Mouse (Mus musculus) midbrain, embryonic 10.5 days (tissue): Measurements from ENCODE around the gene Fam83c. TPM values are rescaled to one million over a fixed set of nuclear protein-coding genes. Genes with fewer than 3 reads are reported as not detected.

ENCODE experiments used
- DNase-seq: peaks from one replicate; pipeline ENCODE4 v3.0.0-alpha.2; 2017; ENCODE audit warnings: low spot score
- H3K27ac ChIP-seq: fragments of 300-500 bp; sonication (generic); replicated peaks from 2 replicates; pipeline ENCODE4 v1.5.1; 2016; ENCODE audit warnings: mild to moderate bottlenecking
- H3K27me3 ChIP-seq: fragments of 300-500 bp; sonication (generic); 2 replicates; pipeline ENCODE4 v1.6.1; 2016; ENCODE audit warnings: low read depth, mild to moderate bottlenecking; ENCODE audit not compliant: poor library complexity, severe bottlenecking
- H3K36me3 ChIP-seq: fragments of 300-500 bp; sonication (generic); 2 replicates; pipeline ENCODE4 v1.6.1; 2016; ENCODE audit warnings: mild to moderate bottlenecking, moderate library complexity
- H3K4me1 ChIP-seq: fragments of 300-500 bp; sonication (generic); 2 replicates; pipeline ENCODE4 v1.6.1; 2016
- H3K4me3 ChIP-seq: fragments of 300-500 bp; sonication (generic); 2 replicates; pipeline ENCODE4 v1.5.1; 2016; ENCODE audit warnings: mild to moderate bottlenecking, moderate library complexity
- H3K9me3 ChIP-seq: fragments of 300-500 bp; sonication (generic); replicated peaks from 2 replicates; pipeline ENCODE4 v1.6.1; 2016; ENCODE audit warnings: mild to moderate bottlenecking
- WGBS: fragments of 180-500 bp; shearing (Covaris S2); methylation state at CpG from one replicate; pipeline ENCODE4 v1.1.7; 2016; 5-methylcytosine and 5-hydroxymethylcytosine counted together
- polyA plus RNA-seq: library from polyadenylated mRNA; unstranded; fragments of >200 nt; fragmentation: Nextera tagmentation; extraction: Ambion mirVana; gene quantifications from 2 replicates; pipeline ENCODE4 v1.2.1, GENCODE M21; 2016

Gene Fam83c
- 0.16 and 0.50 TPM in 2 replicates for polyA plus RNA-seq

DNA sequence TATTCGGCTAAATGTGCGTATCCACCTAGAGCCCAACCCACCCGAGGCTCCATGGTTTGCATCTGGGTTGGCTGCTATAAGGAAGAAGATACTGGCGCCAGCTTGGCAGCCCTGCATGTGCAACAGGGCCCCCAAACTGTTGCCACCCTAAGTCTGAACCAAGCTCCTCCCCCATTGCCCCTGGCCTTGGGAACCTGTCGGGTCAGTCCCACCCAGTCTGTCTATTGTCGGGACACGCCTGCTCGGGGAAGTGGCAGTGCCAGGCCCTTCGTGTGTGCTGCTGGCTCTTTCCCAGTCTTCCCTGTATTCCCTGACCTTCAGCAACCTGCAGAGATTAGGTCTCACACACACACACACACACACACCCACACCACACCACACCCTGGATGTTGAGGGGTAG, at the start of gene Fam83c:
Gene Fam83c, minus strand, starts transcription at position 123 of the 400 bp plus-strand sequence.
- 72% methylated on average over 9 of the region's 9 CpGs for WGBS
- 0 out of 2 replicates have a peak, but pooled peaks cover 7% of the 10 kb centered on the region for H3K27me3 ChIP-seq
- no peak for DNase-seq
- H3K4me3 ChIP-seq: no peak within 1 kb of the TSS
- no peak within 1 kb of the TSS for H3K27ac ChIP-seq
- H3K4me1 ChIP-seq: peaks cover 5% of the 10 kb centered on the region; the same call in 1 of the 2 replicates
- no peaks in the 10 kb centered on the region for H3K9me3 ChIP-seq
- no peaks in the 10 kb centered on the region for H3K36me3 ChIP-seq

DNA sequence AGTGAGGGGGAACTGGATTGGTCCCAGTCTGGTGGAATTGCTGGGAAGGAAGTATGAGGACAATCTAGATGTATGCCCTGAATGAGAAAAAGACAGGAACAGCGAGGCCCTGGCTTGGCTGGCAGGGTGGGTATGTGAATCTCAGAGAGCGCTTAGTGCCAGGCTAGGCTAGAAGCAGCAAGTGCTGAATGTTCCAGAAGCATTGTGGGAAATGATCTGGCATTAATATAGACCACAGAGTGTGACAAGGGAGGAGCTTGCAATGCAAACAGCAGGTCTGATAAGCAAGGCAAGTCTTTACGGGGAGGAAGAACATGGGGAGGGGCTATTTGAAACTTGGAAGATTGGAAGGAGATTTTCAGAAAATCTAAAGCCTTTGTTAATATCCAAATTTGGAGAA, 47.4 kb upstream of the Fam83c start:
- no peaks in the 10 kb centered on the region for H3K9me3 ChIP-seq
- peaks cover 66% of the 10 kb centered on the region for H3K36me3 ChIP-seq
- no peak overlapping the region for H3K27ac ChIP-seq
- H3K27me3 ChIP-seq: no peaks in the 10 kb centered on the region
- 90% methylated on average over 3 of the region's 3 CpGs for WGBS
- DNase-seq: no peak
- no peak overlapping the region for H3K4me3 ChIP-seq
- no peaks in the 10 kb centered on the region for H3K4me1 ChIP-seq

DNA sequence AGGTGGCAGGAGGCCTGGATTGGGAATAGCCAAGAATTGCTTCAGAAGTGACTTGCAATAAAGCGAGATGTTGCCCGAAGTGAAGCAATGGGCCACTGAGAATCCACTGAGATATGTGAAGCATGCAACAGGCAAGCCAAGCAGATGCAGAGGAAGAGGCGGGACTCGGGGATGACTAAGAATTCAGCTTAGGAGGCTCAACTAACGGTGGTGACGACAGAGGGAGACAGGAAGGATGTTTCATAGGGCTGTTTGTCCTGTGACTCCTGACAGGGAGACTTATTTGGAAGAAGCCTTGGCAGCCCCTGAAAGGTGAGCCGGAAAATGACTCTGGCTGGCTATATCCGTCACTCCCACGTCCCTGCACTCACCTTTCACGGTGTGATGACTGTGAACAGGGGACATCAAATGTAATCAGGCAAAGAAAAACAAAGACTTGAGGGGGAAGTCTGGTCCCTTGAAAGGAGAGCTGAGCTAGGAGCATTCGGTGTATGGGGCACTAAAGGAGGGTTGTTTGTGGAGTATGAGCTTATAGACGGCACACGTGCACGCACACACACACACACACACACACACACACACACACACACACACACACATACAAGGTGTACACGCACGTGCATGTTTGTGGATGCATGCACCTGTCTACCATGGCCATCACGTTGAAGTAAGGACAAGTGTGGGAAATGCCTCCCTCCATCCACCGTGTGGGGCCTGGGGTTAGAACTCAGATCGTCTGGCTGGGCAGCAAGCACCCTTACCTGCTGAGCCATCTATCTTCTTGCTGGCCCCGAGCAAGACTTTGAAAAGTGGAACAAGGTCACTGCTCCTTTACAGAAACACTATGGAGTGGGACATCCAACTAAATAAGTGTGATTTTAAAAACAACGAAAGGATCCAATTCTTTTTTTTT, 44.6 kb upstream of the Fam83c start:
- Histone ChIP-seq H3K4me3 (no peak overlapping the region), H3K36me3 (peaks cover 70% of the 10 kb centered on the region), H3K4me1 (no peaks in the 10 kb centered on the region), H3K27ac (no peak overlapping the region), H3K9me3 (no peaks in the 10 kb centered on the region), H3K27me3 (no peaks in the 10 kb centered on the region)
- WGBS: 91% methylated on average over 21 of the region's 21 CpGs
- no peak for DNase-seq

DNA sequence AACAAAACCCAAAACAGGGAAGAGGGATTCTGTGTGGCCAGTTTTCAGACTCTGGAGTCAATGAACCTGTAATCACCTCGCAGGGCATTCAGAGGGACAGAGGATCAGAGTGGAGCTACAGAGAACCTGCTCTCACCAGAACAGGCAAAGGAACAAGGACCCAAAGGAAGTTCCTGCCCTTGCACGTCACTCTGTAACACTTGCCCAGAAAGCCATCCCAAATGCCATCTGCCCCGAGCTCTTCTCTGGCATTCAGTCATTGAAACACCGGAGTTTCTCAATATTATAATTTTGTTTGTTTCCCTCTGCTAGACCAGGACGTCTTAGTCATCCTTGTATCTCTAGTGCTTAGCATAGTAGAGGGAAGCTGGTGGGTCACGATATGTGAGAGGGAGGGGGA, 39.0 kb upstream of the Fam83c start:
- no peaks in the 10 kb centered on the region for H3K4me1 ChIP-seq
- H3K36me3 ChIP-seq: peaks cover 44% of the 10 kb centered on the region
- no peaks in the 10 kb centered on the region for H3K27me3 ChIP-seq
- WGBS: 87% methylated on average over 6 of the region's 6 CpGs
- DNase-seq: no peak
- H3K4me3 ChIP-seq: no peak overlapping the region
- no peak overlapping the region for H3K27ac ChIP-seq
- no peaks in the 10 kb centered on the region for H3K9me3 ChIP-seq

DNA sequence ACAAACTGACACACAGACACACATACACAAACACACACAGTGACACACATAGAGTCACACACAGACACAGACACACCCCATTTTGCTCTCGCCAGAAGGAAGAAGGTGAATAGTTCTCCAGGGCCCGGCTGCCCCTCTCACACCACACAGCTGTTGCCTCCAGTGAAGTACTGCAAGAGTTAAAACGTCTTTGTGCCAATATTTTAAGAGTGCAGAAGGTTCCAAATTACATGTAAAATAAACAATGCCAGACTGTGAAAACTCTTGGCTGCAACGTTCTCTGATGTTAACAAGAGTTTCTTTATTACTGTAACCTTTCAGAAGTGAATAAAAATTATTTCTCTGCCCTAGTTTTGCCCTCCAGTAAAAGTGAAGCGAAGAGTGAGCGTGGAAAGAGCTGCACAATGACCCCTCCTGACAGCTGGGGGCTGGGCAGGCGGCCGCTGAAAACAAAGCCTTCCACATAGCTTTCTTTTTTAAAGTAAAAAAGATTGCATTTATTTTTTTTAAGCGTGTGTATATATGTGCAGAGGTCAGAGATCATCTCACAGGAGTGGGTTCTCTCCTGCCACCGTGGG, 38.4 kb upstream of the Fam83c start:
- Histone ChIP-seq H3K4me3 (no peak overlapping the region), H3K27ac (no peak overlapping the region), H3K36me3 (peaks cover 47% of the 10 kb centered on the region), H3K4me1 (no peaks in the 10 kb centered on the region), H3K27me3 (no peaks in the 10 kb centered on the region), H3K9me3 (no peaks in the 10 kb centered on the region)
- no peak for DNase-seq
- WGBS: 82% methylated on average over 10 of the region's 10 CpGs

DNA sequence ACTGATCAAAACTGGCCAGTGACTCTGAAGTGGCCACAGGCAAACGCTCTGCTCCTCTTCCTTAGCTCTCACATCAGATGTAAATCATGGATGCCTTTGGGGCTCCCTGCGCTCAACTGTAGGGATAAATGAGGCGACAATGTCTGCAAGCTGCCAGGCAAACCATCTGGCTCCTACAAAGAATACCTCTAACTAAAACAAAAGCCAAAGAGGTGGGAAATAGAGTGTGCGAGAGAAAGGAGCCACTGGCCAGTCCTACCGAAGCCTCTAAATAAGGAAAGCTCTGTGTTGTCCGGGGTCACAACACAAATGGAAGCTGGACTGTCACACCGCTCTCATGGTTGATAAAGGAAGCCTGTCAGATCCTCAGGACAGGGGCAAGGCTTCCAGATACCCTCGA, 37.8 kb upstream of the Fam83c start:
- Histone ChIP-seq H3K36me3 (peaks cover 48% of the 10 kb centered on the region), H3K27me3 (no peaks in the 10 kb centered on the region), H3K27ac (no peak overlapping the region)

DNA sequence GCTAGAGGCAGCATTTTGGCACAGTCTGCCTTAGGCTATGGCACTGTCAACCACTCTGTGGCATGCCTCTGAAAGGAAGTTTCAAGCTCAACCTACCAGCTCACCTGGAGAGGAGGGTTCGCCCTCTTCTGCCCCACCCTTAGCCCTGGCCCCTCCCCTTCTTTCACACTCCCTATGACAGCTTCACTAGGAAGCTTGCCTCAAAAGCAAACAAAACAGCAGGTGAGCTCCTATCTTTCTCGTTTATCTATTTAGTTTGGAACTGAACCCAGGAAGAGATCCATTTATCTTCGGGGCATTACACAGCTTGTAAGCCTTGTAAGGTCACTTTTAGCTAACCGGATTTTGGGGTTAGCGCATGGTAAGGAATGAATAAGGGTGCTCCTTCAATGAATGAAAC, 35.1 kb upstream of the Fam83c start:
- H3K27me3 ChIP-seq: no peaks in the 10 kb centered on the region
- 85% methylated on average over 5 of the region's 5 CpGs for WGBS
- no peak overlapping the region for H3K27ac ChIP-seq
- no peak overlapping the region for H3K4me3 ChIP-seq
- H3K36me3 ChIP-seq: peaks cover 29% of the 10 kb centered on the region
- no peaks in the 10 kb centered on the region for H3K4me1 ChIP-seq
- no peaks in the 10 kb centered on the region for H3K9me3 ChIP-seq
- DNase-seq: no peak

More for the DNA sequence above, 37.8 kb upstream of the Fam83c start:
- no peaks in the 10 kb centered on the region for H3K9me3 ChIP-seq
- DNase-seq: no peak
- 88% methylated on average over 8 of the region's 8 CpGs for WGBS
- H3K4me3 ChIP-seq: no peak overlapping the region
- no peaks in the 10 kb centered on the region for H3K4me1 ChIP-seq

DNA sequence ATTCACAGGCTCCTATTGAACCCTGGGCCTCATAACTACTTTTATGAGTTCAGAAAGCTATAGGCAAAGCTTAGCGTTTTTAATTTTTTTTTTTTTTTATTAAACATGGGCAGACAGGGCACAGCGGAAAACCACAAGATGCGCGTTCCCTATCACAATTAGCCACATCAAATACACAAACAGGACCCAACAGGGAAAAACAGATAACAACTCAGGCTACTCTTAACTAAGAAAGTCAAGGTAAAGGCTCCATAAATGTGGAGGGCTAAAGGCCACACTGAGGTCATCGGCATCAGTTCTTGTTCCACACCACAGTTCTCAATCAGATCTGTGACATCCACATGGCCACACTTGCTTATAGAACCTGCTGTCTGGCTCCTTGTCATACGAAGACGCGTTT, 33.7 kb upstream of the Fam83c start:
- Histone ChIP-seq H3K9me3 (no peaks in the 10 kb centered on the region), H3K27ac (no peak overlapping the region), H3K4me3 (no peak overlapping the region), H3K36me3 (peaks cover 23% of the 10 kb centered on the region), H3K4me1 (no peaks in the 10 kb centered on the region), H3K27me3 (no peaks in the 10 kb centered on the region)
- 91% methylated on average over 8 of the region's 8 CpGs for WGBS
- DNase-seq: no peak

DNA sequence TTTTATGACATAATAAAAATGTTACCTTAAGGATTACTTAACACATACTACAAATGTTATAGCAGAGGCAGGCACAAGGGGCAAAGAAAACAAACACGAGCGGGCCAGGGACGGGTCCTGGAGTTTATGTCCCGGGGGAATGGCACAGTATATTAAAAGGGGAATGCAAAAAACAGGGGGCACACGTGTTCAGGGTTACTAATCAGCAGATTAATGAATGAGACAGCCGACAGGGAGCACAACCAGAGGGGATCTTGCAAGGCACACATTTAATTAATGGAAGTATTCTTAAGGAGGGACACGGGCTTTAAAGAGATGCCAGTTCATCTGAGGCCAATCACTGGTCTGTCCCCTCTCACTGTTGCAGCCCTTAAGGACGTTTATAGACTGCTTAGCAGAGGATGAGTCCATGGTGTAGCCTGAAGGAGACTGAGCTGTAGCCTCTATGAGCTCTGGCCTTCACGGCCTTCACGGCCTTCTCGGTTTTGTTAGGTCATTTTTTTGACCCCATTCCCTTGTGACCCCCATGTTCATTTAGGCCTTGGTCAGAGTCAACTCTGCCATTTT, 28.7 kb upstream of the Fam83c start:
- Histone ChIP-seq H3K36me3 (peaks cover 22% of the 10 kb centered on the region), H3K27ac (no peak overlapping the region), H3K27me3 (no peaks in the 10 kb centered on the region), H3K9me3 (no peaks in the 10 kb centered on the region), H3K4me1 (no peaks in the 10 kb centered on the region), H3K4me3 (no peak overlapping the region)
- DNase-seq: no peak
- 73% methylated on average over 11 of the region's 11 CpGs for WGBS

DNA sequence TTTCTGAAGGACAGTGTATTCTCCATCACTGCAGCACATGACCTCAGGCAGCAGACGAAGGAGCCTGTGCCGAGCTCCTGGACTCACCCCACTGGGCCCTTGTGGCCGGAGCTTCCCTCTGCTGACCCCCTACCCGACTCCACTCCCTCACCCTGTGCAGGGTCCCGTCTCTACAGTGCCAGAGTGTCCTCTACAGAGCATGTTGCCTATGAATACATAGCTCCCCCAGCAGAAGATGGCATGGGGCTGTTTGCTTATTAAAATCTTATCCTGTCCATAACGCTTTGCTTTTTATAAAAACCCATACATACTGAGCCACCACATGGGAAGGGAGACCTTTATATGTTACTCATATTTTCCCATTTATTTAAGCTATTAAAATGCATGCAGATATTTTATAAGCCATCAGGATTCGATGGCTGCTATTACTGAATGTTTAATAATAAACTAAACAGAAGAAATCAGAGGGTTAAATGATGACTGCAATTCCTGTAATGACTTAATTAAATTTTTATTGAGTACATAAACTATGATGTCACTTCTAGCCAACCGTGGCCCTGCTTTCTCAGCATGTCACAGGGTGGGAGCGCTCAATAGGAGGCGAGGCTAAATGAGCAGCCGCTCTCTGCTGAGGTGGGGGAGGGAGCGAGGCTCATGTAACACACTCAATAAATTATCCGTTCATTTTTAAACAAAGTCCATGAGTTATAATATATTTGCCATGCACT, 28.1 kb upstream of the Fam83c start:
- Histone ChIP-seq H3K27ac (no peak overlapping the region), H3K4me3 (no peak overlapping the region), H3K36me3 (peaks cover 25% of the 10 kb centered on the region), H3K4me1 (no peaks in the 10 kb centered on the region), H3K27me3 (no peaks in the 10 kb centered on the region), H3K9me3 (no peaks in the 10 kb centered on the region)
- DNase-seq: no peak
- 83% methylated on average over 13 of the region's 13 CpGs for WGBS

DNA sequence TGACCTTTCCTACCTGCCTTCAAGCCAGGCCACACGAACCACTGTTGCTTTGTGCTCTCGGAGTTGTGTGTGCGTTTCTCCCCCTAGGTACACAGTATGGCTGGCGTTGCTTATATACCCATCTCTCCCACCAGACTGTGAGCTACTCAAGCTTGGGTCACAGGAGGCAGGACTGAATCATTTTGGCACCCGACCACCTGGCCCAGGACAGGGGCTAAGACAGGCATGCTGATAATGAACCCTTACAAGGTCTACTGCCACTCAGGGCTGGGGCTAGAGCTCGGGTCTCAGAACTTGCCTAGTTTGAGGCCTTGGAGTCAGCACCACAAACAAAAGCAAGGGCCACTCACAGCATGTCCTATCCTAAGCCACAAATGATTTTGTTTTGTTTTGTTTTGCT, 26.9 kb upstream of the Fam83c start:
- DNase-seq: no peak
- Histone ChIP-seq H3K9me3 (no peaks in the 10 kb centered on the region), H3K36me3 (peaks cover 29% of the 10 kb centered on the region), H3K27me3 (no peaks in the 10 kb centered on the region), H3K4me1 (no peaks in the 10 kb centered on the region), H3K27ac (no peak overlapping the region), H3K4me3 (no peak overlapping the region)
- 94% methylated on average over 6 of the region's 6 CpGs for WGBS

DNA sequence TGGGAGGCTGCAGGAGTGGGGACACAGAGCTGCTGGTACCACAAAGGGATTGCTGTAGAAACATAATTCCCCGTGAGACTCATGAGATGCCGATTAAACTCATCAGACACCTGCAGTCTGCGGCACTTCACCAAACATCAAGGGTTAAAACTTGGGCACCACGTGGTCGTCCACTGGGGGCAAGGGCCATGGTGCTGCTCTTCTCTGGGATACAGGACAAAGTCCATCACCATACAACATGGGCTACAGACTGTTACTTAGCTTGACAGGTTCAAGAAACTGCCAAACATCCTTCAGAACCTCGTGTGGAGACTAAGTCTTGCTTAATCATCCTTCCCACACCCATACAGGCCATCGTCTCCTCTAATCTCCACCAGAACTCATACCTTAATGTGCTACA, 25.4 kb upstream of the Fam83c start:
- no peak for DNase-seq
- Histone ChIP-seq H3K4me3 (no peak overlapping the region), H3K9me3 (no peaks in the 10 kb centered on the region), H3K36me3 (peaks cover 42% of the 10 kb centered on the region), H3K27ac (no peak overlapping the region), H3K27me3 (no peaks in the 10 kb centered on the region), H3K4me1 (no peaks in the 10 kb centered on the region)
- 88% methylated on average over 7 of the region's 7 CpGs for WGBS
